Mouse (Mus musculus) intestine, postnatal 0 days (tissue): ENCODE results near the gene Rarres1. TPM values are rescaled to one million over a fixed set of nuclear protein-coding genes. Genes with fewer than 3 reads are reported as not detected.

Source experiments
- ATAC-seq: fragments of 200-750 bp; cut with Nextera tagmentation; 2 replicates; pipeline ENCODE4 v1.8.0; 2017; ENCODE audit warnings: mild to moderate bottlenecking, moderate TSS enrichment, moderate library complexity
- H3K27ac ChIP-seq: fragments of 300-500 bp; sonication (generic); 2 replicates; pipeline ENCODE4 v1.5.1; 2014; ENCODE audit warnings: mild to moderate bottlenecking, low read depth, low read length, moderate library complexity
- H3K27me3 ChIP-seq: fragments of 300-500 bp; sonication (generic); replicated peaks from 2 replicates; pipeline ENCODE4 v1.6.1; 2014; ENCODE audit warnings: low read length, mixed read lengths; ENCODE audit not compliant: control insufficient read depth, insufficient read depth
- H3K36me3 ChIP-seq: fragments of 300-500 bp; sonication (generic); 2 replicates; pipeline ENCODE4 v1.6.1; 2014; ENCODE audit warnings: mild to moderate bottlenecking, moderate library complexity; ENCODE audit not compliant: control insufficient read depth, insufficient read depth
- H3K4me1 ChIP-seq: fragments of 300-500 bp; sonication (generic); replicated peaks from 2 replicates; pipeline ENCODE4 v1.6.1; 2014; ENCODE audit warnings: antibody characterized with exemption, low read length, mixed read lengths; ENCODE audit not compliant: control insufficient read depth, insufficient read depth
- H3K4me2 ChIP-seq: fragments of 300-500 bp; sonication (generic); replicated peaks from 2 replicates; pipeline ENCODE4 v1.6.1; 2014; ENCODE audit warnings: low read depth, mild to moderate bottlenecking, moderate library complexity
- H3K4me3 ChIP-seq: fragments of 300-500 bp; sonication (generic); 2 replicates; pipeline ENCODE4 v1.5.1; 2014; ENCODE audit warnings: low read depth, low read length
- H3K9ac ChIP-seq: fragments of 300-500 bp; sonication (generic); 2 replicates; pipeline ENCODE4 v1.6.1; 2014; ENCODE audit warnings: mild to moderate bottlenecking, low read depth, low read length
- H3K9me3 ChIP-seq: fragments of 300-500 bp; sonication (generic); 2 replicates; pipeline ENCODE4 v1.6.1; 2016; ENCODE audit warnings: mixed run types; ENCODE audit not compliant: control insufficient read depth
- CTCF ChIP-seq: sonication (generic); IDR thresholded peaks from 2 replicates; pipeline ENCODE4 v1.5.1; 2016; ENCODE audit warnings: low read depth, mild to moderate bottlenecking, control low read depth, antibody characterized with exemption, moderate library complexity
- WGBS: fragments of 180-500 bp; shearing (Covaris S2); extraction: QIAGEN DNeasy Blood & Tissue Kit; methylation state at CpG from one replicate; pipeline ENCODE4 v1.1.7; 2014; 5-methylcytosine and 5-hydroxymethylcytosine counted together
- polyA plus RNA-seq: library from polyadenylated mRNA; unstranded; fragments of >200 nt; fragmentation: Nextera tagmentation; extraction: Ambion mirVana; gene quantifications from 2 replicates; pipeline ENCODE4 v1.2.1, GENCODE M21; 2015

Rarres1 gene
- polyA plus RNA-seq, 1 experiment from 2014 or later: 14.6 TPM

GRCm38 (mm10) chr3:67497998-67498397, 17.3 kb downstream of the Rarres1 start:
- no peak for ATAC-seq
- Histone ChIP-seq H3K9ac (no peak overlapping the region), H3K4me1 (no peaks in the 10 kb centered on the region), H3K9me3 (no peaks in the 10 kb centered on the region), H3K36me3 (no peaks in the 10 kb centered on the region), H3K27me3 (no peaks in the 10 kb centered on the region), H3K4me3 (no peak overlapping the region), H3K27ac (no peak overlapping the region), H3K4me2 (no peak overlapping the region)
- no peak for TF ChIP-seq CTCF
- WGBS: 74% methylated on average over 2 of the region's 2 CpGs

DNA sequence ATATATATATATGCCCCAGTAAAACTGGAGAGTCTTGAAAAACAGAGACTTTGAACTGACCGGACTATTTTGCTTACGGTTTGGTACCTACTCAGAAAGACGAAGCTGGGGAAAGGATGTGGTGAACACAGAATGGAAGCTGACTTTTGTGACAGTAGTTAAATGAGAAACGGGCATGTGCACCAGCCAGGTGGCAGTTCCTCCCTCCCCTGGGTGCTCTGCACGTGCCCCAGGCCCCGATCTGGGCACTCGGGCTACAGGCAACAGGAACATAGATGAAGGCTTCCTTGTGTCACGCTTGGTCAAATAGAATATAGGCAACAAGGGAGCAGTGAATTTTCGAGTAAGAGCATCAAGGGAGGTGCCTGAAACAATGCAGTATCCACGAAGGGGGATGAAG, 19.0 kb downstream of the Rarres1 start:
- no peak for ATAC-seq
- Histone ChIP-seq H3K27me3 (no peaks in the 10 kb centered on the region), H3K4me2 (no peak overlapping the region), H3K9ac (no peak overlapping the region), H3K36me3 (no peaks in the 10 kb centered on the region), H3K4me3 (no peak overlapping the region), H3K27ac (no peak overlapping the region), H3K4me1 (no peaks in the 10 kb centered on the region), H3K9me3 (no peaks in the 10 kb centered on the region)
- 88% methylated on average over 10 of the region's 10 CpGs for WGBS
- no peak for TF ChIP-seq CTCF

- ATAC-seq: no peak
- no peak overlapping the region for H3K4me2 ChIP-seq
- H3K4me3 ChIP-seq: no peak overlapping the region
- H3K27me3 ChIP-seq: no peaks in the 10 kb centered on the region
- no peak for TF ChIP-seq CTCF
- H3K9ac ChIP-seq: no peak overlapping the region
- no peak overlapping the region for H3K27ac ChIP-seq
- no peaks in the 10 kb centered on the region for H3K36me3 ChIP-seq
- H3K4me1 ChIP-seq: no peaks in the 10 kb centered on the region
- H3K9me3 ChIP-seq: no peaks in the 10 kb centered on the region
- WGBS: 83% methylated on average over 8 of the region's 8 CpGs
Measured at GRCm38 (mm10) chr3:67493132-67493531, 22.2 kb downstream of the Rarres1 start.

- H3K4me1 ChIP-seq: no peaks in the 10 kb centered on the region
- H3K4me2 ChIP-seq: no peak overlapping the region
- no peak overlapping the region for H3K4me3 ChIP-seq
- H3K27ac ChIP-seq: no peak overlapping the region
- 81% methylated on average over 8 of the region's 8 CpGs for WGBS
- no peak overlapping the region for H3K9ac ChIP-seq
- H3K9me3 ChIP-seq: no peaks in the 10 kb centered on the region
- TF ChIP-seq CTCF: no peak
- H3K36me3 ChIP-seq: no peaks in the 10 kb centered on the region
- no peaks in the 10 kb centered on the region for H3K27me3 ChIP-seq
- no peak for ATAC-seq
Measured at GRCm38 (mm10) chr3:67492086-67492869, 23.0 kb downstream of the Rarres1 start.

- Histone ChIP-seq H3K27me3 (no peaks in the 10 kb centered on the region), H3K27ac (no peak overlapping the region), H3K36me3 (no peaks in the 10 kb centered on the region), H3K4me1 (no peaks in the 10 kb centered on the region), H3K9ac (no peak overlapping the region), H3K4me3 (no peak overlapping the region), H3K4me2 (no peak overlapping the region), H3K9me3 (no peaks in the 10 kb centered on the region)
- WGBS: 42% methylated on average over 4 of the region's 4 CpGs
- ATAC-seq: no peak
- no peak for TF ChIP-seq CTCF
Measured at GRCm38 (mm10) chr3:67490156-67490555, 25.2 kb downstream of the Rarres1 start.

GRCm38 (mm10) chr3:67485233-67485632, 30.1 kb downstream of the Rarres1 start:
- no peak for ATAC-seq
- no peak overlapping the region for H3K4me3 ChIP-seq

GRCm38 (mm10) chr3:67482400-67482799, 32.9 kb downstream of the Rarres1 start:
- H3K9me3 ChIP-seq: no peaks in the 10 kb centered on the region
- no peak overlapping the region for H3K9ac ChIP-seq
- H3K4me3 ChIP-seq: no peak overlapping the region
- no peaks in the 10 kb centered on the region for H3K4me1 ChIP-seq
- WGBS: 92% methylated on average over 10 of the region's 10 CpGs
- no peaks in the 10 kb centered on the region; the same call in 1 of the 2 replicates for H3K36me3 ChIP-seq
- no peak overlapping the region for H3K4me2 ChIP-seq
- no peak for ATAC-seq
- no peak overlapping the region for H3K27ac ChIP-seq
- no peak for TF ChIP-seq CTCF
- no peaks in the 10 kb centered on the region for H3K27me3 ChIP-seq

More at GRCm38 (mm10) chr3:67485233-67485632, 30.1 kb downstream of the Rarres1 start:
- Histone ChIP-seq H3K9me3 (no peaks in the 10 kb centered on the region), H3K27ac (no peak overlapping the region), H3K27me3 (no peaks in the 10 kb centered on the region), H3K9ac (no peak overlapping the region), H3K36me3 (no peaks in the 10 kb centered on the region), H3K4me2 (no peak overlapping the region), H3K4me1 (no peaks in the 10 kb centered on the region)
- 85% methylated on average over 2 of the region's 2 CpGs for WGBS
- TF ChIP-seq CTCF: no peak
